Mouse (Mus musculus) kidney, embryonic 15.5 days (tissue): Measurements from ENCODE around the gene Glis2. TPM values are rescaled to one million over a fixed set of nuclear protein-coding genes. Genes with fewer than 3 reads are reported as not detected.

Experiments
- ATAC-seq: fragments of 200-750 bp; cut with Nextera tagmentation; replicated peaks from 2 replicates; pipeline ENCODE4 v1.8.0; 2017; ENCODE audit warnings: moderate TSS enrichment; ENCODE audit not compliant: low FRiP score
- H3K27ac ChIP-seq: fragments of 300-500 bp; sonication (generic); 2 replicates; pipeline ENCODE4 v1.5.1; 2015; ENCODE audit warnings: mild to moderate bottlenecking, inconsistent platforms
- H3K27me3 ChIP-seq: fragments of 300-500 bp; sonication (generic); 2 replicates; pipeline ENCODE4 v1.6.1; 2015; ENCODE audit warnings: inconsistent platforms
- H3K36me3 ChIP-seq: fragments of 300-500 bp; sonication (generic); 2 replicates; pipeline ENCODE4 v1.6.1; 2015; ENCODE audit warnings: inconsistent platforms
- H3K4me1 ChIP-seq: fragments of 300-500 bp; sonication (generic); 2 replicates; pipeline ENCODE4 v1.6.1; 2015; ENCODE audit warnings: inconsistent platforms
- H3K4me2 ChIP-seq: fragments of 300-500 bp; sonication (generic); 2 replicates; pipeline ENCODE4 v1.6.1; 2015; ENCODE audit warnings: moderate library complexity, mild to moderate bottlenecking, inconsistent platforms
- H3K4me3 ChIP-seq: fragments of 300-500 bp; sonication (generic); replicated peaks from 2 replicates; pipeline ENCODE4 v1.5.1; 2015; ENCODE audit warnings: mild to moderate bottlenecking, inconsistent platforms
- H3K9ac ChIP-seq: fragments of 300-500 bp; sonication (generic); 2 replicates; pipeline ENCODE4 v1.6.1; 2015; ENCODE audit warnings: mild to moderate bottlenecking, inconsistent platforms
- H3K9me3 ChIP-seq: fragments of 300-500 bp; sonication (generic); replicated peaks from 2 replicates; pipeline ENCODE4 v1.6.1; 2016; ENCODE audit warnings: inconsistent platforms
- WGBS: fragments of 180-500 bp; shearing (Covaris S2); methylation state at CpG from one replicate; pipeline ENCODE4 v1.1.7; 2015; ENCODE audit warnings: mixed read lengths; 5-methylcytosine and 5-hydroxymethylcytosine counted together
- polyA plus RNA-seq: library from polyadenylated mRNA; unstranded; fragments of >200 nt; fragmentation: Nextera tagmentation; extraction: Ambion mirVana; gene quantifications from 2 replicates; pipeline ENCODE4 v1.2.1, GENCODE M21; 2015

Glis2 gene
- 41.2 and 43.8 TPM in 2 replicates for polyA plus RNA-seq

DNA sequence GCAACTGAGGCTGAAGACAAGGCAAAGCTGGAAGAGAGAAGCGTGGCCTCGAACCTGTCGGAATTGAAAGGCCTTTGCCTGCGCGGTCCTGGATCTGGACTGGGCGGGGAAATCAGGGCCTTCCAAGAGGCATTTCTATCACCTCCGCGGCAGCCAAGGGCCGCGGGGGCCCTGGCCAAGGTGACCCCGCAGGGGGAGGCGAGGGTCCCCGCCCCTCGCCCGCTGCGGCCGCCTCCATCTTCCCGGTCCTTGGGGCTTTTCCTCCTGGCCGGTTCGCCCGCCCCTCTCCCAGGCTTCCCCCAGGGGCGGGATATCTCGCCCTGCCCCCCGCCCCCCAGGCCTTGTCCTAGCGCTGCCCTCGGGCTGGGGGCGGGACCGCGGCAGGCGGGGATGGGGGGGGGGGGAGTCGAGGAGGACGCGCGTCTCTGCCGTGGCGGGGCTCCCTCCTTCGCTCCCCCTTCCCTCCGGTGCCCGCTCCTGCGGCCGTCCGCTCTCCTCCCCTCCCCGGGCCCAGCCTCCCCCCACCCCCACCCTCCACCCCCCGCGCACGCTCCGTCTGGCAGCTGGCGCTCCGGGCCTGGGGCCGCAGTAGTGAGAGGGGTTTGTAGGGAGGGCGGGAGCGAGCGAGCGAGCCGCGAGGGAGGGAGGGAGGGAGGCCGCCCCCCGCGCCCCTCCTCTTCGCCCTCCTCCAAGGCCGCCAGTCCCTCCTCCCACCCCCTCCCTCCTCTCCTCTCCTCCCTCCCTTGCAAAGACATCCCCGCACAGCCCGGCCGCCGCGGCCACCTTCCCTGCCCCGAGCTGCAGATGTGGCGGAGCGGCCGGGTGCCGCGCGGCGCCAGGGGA lies at the start of gene Glis2:
TSS of gene Glis2 (plus strand) at position 743 of the 843 bp plus-strand sequence.
- peak within 1 kb of the TSS; percentile 92 for H3K9ac ChIP-seq
- peak within 1 kb of the TSS; percentile 97 for H3K27ac ChIP-seq
- H3K27me3 ChIP-seq = no peaks in the 10 kb centered on the region
- H3K36me3 ChIP-seq = peaks cover 18% of the 10 kb centered on the region
- H3K4me3 ChIP-seq = peak within 1 kb of the TSS; percentile 79
- no peaks in the 10 kb centered on the region for H3K9me3 ChIP-seq
- peak within 1 kb of the TSS; percentile 88 for H3K4me2 ChIP-seq
- H3K4me1 ChIP-seq = peaks cover 64% of the 10 kb centered on the region
- ATAC-seq = peak; percentile 87
- under 1% methylated on average over 45 of the region's 74 CpGs for WGBS

GRCm38 (mm10) chr16:4544845-4545244 lies 49.7 kb upstream of the Glis2 start:
- WGBS = 82% methylated on average over 9 of the region's 9 CpGs
- H3K36me3 ChIP-seq = peaks cover 54% of the 10 kb centered on the region

GRCm38 (mm10) chr16:4546838-4547237 lies 47.7 kb upstream of the Glis2 start:
- peaks cover 69% of the 10 kb centered on the region for H3K36me3 ChIP-seq
- H3K4me1 ChIP-seq = peaks cover 9% of the 10 kb centered on the region
- 93% methylated on average over 8 of the region's 8 CpGs for WGBS
- H3K9ac ChIP-seq = no peak overlapping the region
- no peak overlapping the region for H3K27ac ChIP-seq
- no peaks in the 10 kb centered on the region for H3K9me3 ChIP-seq
- no peak for ATAC-seq
- no peak overlapping the region for H3K4me3 ChIP-seq
- H3K4me2 ChIP-seq = no peak overlapping the region
- H3K27me3 ChIP-seq = no peaks in the 10 kb centered on the region

More at GRCm38 (mm10) chr16:4544845-4545244, 49.7 kb upstream of the Glis2 start:
- Histone ChIP-seq H3K4me1 (peaks cover 12% of the 10 kb centered on the region; the same call in 1 of the 2 replicates), H3K9me3 (no peaks in the 10 kb centered on the region; the same call in 1 of the 2 replicates), H3K27me3 (no peaks in the 10 kb centered on the region), H3K4me2 (no peak overlapping the region), H3K9ac (no peak overlapping the region), H3K27ac (no peak overlapping the region), H3K4me3 (no peak overlapping the region)
- no peak for ATAC-seq

- H3K4me1 ChIP-seq = peaks cover 9% of the 10 kb centered on the region
- no peak overlapping the region for H3K4me2 ChIP-seq
- no peak for ATAC-seq
- H3K9ac ChIP-seq = no peak overlapping the region
- no peak overlapping the region for H3K4me3 ChIP-seq
- no peak overlapping the region for H3K27ac ChIP-seq
- 90% methylated on average over 5 of the region's 5 CpGs for WGBS
- no peaks in the 10 kb centered on the region for H3K9me3 ChIP-seq
- H3K27me3 ChIP-seq = no peaks in the 10 kb centered on the region
- peaks cover 73% of the 10 kb centered on the region for H3K36me3 ChIP-seq
Observed at GRCm38 (mm10) chr16:4547611-4548010, 46.9 kb upstream of the Glis2 start.

GRCm38 (mm10) chr16:4548953-4549688 lies 45.4 kb upstream of the Glis2 start:
- H3K27me3 ChIP-seq = no peaks in the 10 kb centered on the region
- no peak overlapping the region for H3K9ac ChIP-seq
- peaks cover 23% of the 10 kb centered on the region for H3K4me1 ChIP-seq
- peaks cover 72% of the 10 kb centered on the region for H3K36me3 ChIP-seq
- H3K9me3 ChIP-seq = no peaks in the 10 kb centered on the region
- H3K4me3 ChIP-seq = no peak overlapping the region
- ATAC-seq = no peak
- H3K4me2 ChIP-seq = no peak overlapping the region
- WGBS = 84% methylated on average over 18 of the region's 18 CpGs
- no peak overlapping the region for H3K27ac ChIP-seq

DNA sequence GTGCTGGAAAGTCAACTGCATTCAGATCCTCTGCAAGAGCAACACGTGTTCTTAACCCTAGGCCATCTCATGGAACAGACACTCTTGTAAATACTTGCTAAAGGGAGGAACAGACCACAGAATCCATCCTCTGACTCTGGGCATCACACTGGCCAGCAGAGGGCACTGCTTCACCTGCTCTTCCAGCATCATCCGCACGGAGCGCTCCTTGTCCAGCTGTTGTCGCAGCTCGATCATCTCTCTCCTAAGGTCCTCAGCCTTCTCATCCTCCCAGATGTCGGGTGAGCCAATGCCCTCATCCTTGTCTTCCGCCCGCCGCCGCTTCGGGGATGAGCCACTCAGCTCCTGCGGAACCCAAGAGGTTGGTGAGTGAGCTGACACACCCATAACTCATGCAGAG lies 43.5 kb upstream of the Glis2 start:
- Histone ChIP-seq H3K4me1 (peaks cover 30% of the 10 kb centered on the region), H3K36me3 (peaks cover 56% of the 10 kb centered on the region), H3K4me2 (no peak overlapping the region), H3K9me3 (no peaks in the 10 kb centered on the region), H3K9ac (no peak overlapping the region), H3K4me3 (no peak overlapping the region), H3K27ac (0 out of 2 replicates have a peak overlapping the region, but pooled peaks have one; percentile 11), H3K27me3 (no peaks in the 10 kb centered on the region)
- ATAC-seq = peak; percentile 66
- WGBS = 28% methylated on average over 13 of the region's 13 CpGs

DNA sequence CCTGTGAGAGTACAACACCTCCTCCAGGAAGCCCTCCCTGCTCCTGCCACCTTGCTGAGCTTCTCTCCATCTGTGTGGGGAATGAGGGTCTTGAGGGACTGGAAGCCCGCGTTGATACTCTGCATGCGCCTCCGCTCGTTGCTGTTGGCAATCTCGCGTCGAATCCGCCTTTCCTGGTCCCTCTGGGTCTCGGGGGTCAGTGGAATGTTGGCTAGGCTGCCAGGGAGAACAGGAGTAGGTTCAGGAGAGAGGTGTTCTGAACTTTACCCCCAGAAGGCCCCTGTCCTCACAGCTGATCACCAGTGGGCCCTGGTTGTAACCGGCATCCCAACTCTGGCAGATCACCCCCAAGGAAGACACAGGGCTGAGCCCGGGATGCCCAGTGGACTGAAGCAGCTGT lies 42.6 kb upstream of the Glis2 start:
- H3K9me3 ChIP-seq = no peaks in the 10 kb centered on the region
- ATAC-seq = no peak
- 0 out of 2 replicates have a peak overlapping the region, but pooled peaks have one; percentile 7 for H3K9ac ChIP-seq
- WGBS = 89% methylated on average over 12 of the region's 12 CpGs
- peaks cover 51% of the 10 kb centered on the region for H3K36me3 ChIP-seq
- H3K4me1 ChIP-seq = peaks cover 35% of the 10 kb centered on the region
- no peaks in the 10 kb centered on the region for H3K27me3 ChIP-seq
- H3K4me3 ChIP-seq = no peak overlapping the region
- H3K27ac ChIP-seq = 0 out of 2 replicates have a peak overlapping the region, but pooled peaks have one; percentile 77
- H3K4me2 ChIP-seq = no peak overlapping the region

GRCm38 (mm10) chr16:4552829-4553550 lies 41.5 kb upstream of the Glis2 start:
- Histone ChIP-seq H3K27me3 (no peaks in the 10 kb centered on the region), H3K36me3 (peaks cover 41% of the 10 kb centered on the region), H3K9ac (peak overlapping the region; percentile 33; the same call in 1 of the 2 replicates), H3K4me2 (peak overlapping the region; percentile 22; the same call in 1 of the 2 replicates), H3K4me3 (no peak overlapping the region), H3K27ac (peak overlapping the region; percentile 77), H3K4me1 (peaks cover 46% of the 10 kb centered on the region), H3K9me3 (no peaks in the 10 kb centered on the region)
- ATAC-seq = peak; percentile 61
- WGBS = 21% methylated on average over 6 of the region's 6 CpGs

DNA sequence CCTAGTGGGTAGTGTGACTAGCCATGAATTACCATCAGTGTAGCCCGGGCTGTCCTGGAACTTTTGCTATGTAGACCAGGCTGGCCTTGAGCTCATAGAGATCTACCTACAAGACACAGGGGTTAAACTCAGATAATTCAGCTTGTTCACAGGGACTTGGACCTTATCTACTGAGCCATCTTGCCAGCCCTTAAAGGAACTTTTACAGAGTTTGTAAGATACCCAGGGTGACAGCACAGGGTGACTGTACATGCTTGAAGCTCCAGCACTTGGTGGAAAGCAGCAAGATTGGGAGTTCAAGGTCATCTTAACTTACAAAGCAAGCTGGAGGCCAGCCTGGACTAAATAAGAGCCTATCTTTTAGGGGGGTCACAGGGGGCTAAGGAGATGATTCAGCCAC lies 39.0 kb upstream of the Glis2 start:
- Histone ChIP-seq H3K9me3 (no peaks in the 10 kb centered on the region), H3K4me3 (no peak overlapping the region), H3K4me1 (peaks cover 52% of the 10 kb centered on the region), H3K4me2 (no peak overlapping the region), H3K27ac (no peak overlapping the region), H3K9ac (no peak overlapping the region), H3K36me3 (peaks cover 21% of the 10 kb centered on the region), H3K27me3 (no peaks in the 10 kb centered on the region)
- WGBS = 85% methylated on average over 1 of the region's 1 CpGs
- no peak for ATAC-seq

DNA sequence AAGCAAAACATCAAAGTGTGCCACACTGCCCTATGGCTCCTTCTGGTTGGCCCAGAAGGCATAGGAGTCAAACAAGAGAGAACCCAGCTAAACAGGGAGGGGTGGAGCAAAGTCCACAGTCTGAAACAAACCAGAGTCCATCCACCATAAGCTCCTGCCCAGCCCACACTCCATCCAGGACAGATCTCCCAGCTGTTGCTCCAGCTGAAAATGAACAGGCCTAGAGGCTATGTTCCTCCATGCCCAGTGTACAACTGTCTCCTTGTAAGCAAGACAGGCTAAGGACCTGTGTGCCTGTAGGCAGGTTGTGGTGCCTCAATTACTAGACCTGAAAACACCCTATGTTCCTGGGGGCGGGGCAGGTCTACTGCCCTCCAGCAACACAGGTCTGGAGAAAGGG lies 37.4 kb upstream of the Glis2 start:
- Histone ChIP-seq H3K4me2 (peak overlapping the region; percentile 95), H3K4me3 (peak overlapping the region; percentile 75), H3K36me3 (peaks cover 6% of the 10 kb centered on the region; the same call in 1 of the 2 replicates), H3K9me3 (no peaks in the 10 kb centered on the region), H3K27ac (peak overlapping the region; percentile 95), H3K27me3 (no peaks in the 10 kb centered on the region), H3K9ac (peak overlapping the region; percentile 71), H3K4me1 (peaks cover 53% of the 10 kb centered on the region)
- ATAC-seq = no peak
- 65% methylated on average over 1 of the region's 1 CpGs for WGBS

DNA sequence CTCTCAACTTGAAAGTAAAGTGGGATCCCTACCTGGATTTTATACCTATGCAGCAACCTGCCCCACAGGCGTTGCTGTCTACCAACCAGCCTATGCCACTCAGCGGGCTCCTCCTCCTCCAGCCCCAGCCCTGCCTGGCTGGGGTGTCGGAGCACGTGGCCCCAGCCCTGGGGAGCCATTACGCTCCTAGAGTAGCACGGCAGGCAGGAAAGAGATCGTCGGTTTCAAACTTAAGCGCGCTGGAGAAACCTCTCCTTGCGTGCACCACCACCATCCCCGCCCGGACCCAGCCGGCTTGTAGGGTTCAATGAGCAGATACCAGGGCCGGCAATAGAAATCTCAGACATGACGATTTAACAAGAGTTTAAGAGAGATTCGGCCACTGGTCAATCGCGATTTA lies 36.6 kb upstream of the Glis2 start:
- Histone ChIP-seq H3K27me3 (no peaks in the 10 kb centered on the region), H3K27ac (peak overlapping the region; percentile 95), H3K9ac (peak overlapping the region; percentile 71), H3K4me3 (peak overlapping the region; percentile 75), H3K36me3 (peaks cover 4% of the 10 kb centered on the region; the same call in 1 of the 2 replicates), H3K4me1 (peaks cover 44% of the 10 kb centered on the region), H3K9me3 (no peaks in the 10 kb centered on the region), H3K4me2 (peak overlapping the region; percentile 95)
- ATAC-seq = peak; percentile 69
- 1% methylated on average over 19 of the region's 19 CpGs for WGBS
